Mouse (Mus musculus) CH12.LX (cell line): ENCODE data around the gene Gm572. TPM values are rescaled to one million over a fixed set of nuclear protein-coding genes. Genes with fewer than 3 reads are reported as not detected.

Source experiments
- DNase-seq: peaks from one replicate; pipeline ENCODE4 v3.0.0-alpha.2; 2013; ENCODE audit errors: extremely low read depth
- H3K27ac ChIP-seq: 2 replicates; pipeline ENCODE4 v1.5.1; 2012; ENCODE audit warnings: low read depth, mild to moderate bottlenecking, control low read depth, moderate library complexity; ENCODE audit not compliant: insufficient read depth
- H3K27me3 ChIP-seq: replicated peaks from 2 replicates; pipeline ENCODE3; 2012; ENCODE audit warnings: inconsistent platforms
- H3K36me3 ChIP-seq, 2 experiments: replicated peaks in 1 of 2; 2 replicates each; pipeline versions ENCODE3 to v1.6.1; 2012; ENCODE audit warnings: inconsistent platforms in 1 of 2, low read length in 1 of 2, mild to moderate bottlenecking in 1 of 2, mixed read lengths in 1 of 2, moderate library complexity in 1 of 2; ENCODE audit not compliant: control insufficient read depth in 1 of 2, insufficient read depth in 1 of 2
- H3K4me1 ChIP-seq, 2 experiments: 2 replicates each; pipeline ENCODE4 v1.6.1; 2012; ENCODE audit warnings: inconsistent platforms in 1 of 2, moderate library complexity in 1 of 2; ENCODE audit not compliant: insufficient read depth in 2 of 2, control insufficient read depth in 1 of 2
- H3K4me2 ChIP-seq: 2 replicates; pipeline ENCODE4 v1.6.1; 2012; ENCODE audit warnings: low read depth, mild to moderate bottlenecking, control low read depth; ENCODE audit not compliant: poor library complexity, insufficient read depth, severe bottlenecking
- H3K4me3 ChIP-seq, 3 experiments: fragments of 150-350 bp in 1 of 3; sonication (generic) in 1 of 3; replicated peaks in 1 of 3; 2 replicates each; pipeline versions ENCODE3 to v1.5.1; 2011 to 2012; ENCODE audit warnings: low read depth in 2 of 3, low read length in 2 of 3, mild to moderate bottlenecking in 2 of 3, moderate library complexity in 2 of 3, control low read depth in 1 of 3, improper control_type of control experiment in 1 of 3, inconsistent platforms in 1 of 3, mixed read lengths in 1 of 3; ENCODE audit not compliant: poor library complexity in 1 of 3
- H3K79me2 ChIP-seq: replicated peaks from 2 replicates; pipeline ENCODE4 v1.6.1; 2012; ENCODE audit warnings: mild to moderate bottlenecking, moderate library complexity; ENCODE audit not compliant: control insufficient read depth, poor library complexity, insufficient read depth, severe bottlenecking; ENCODE audit errors: extremely low read depth
- H3K9ac ChIP-seq: 2 replicates; pipeline ENCODE4 v1.6.1; 2012; ENCODE audit warnings: low read depth, mild to moderate bottlenecking, control low read depth, moderate library complexity; ENCODE audit not compliant: insufficient read depth
- H3K9me3 ChIP-seq: replicated peaks from 2 replicates; pipeline ENCODE3; 2012; ENCODE audit warnings: low read length, inconsistent platforms, mixed read lengths
- BHLHE40 ChIP-seq: IDR thresholded peaks from 2 replicates; pipeline ENCODE4 v1.6.1; 2011; ENCODE audit warnings: mild to moderate bottlenecking, low read depth, low read length, improper control_type of control experiment
- CHD2 ChIP-seq: IDR thresholded peaks from 2 replicates; pipeline ENCODE4 v1.6.1; 2011; ENCODE audit warnings: low read length, improper control_type of control experiment
- ELF1 ChIP-seq: IDR thresholded peaks from 2 replicates; pipeline ENCODE4 v1.6.1; 2014; ENCODE audit warnings: low read depth, mild to moderate bottlenecking, inconsistent platforms, low read length, improper control_type of control experiment
- MAFK ChIP-seq: IDR thresholded peaks from 2 replicates; pipeline ENCODE4 v1.6.1; 2011; ENCODE audit warnings: low read length, improper control_type of control experiment; ENCODE audit not compliant: insufficient replicate concordance
- MAZ ChIP-seq: IDR thresholded peaks from 2 replicates; pipeline ENCODE4 v1.6.1; 2012; ENCODE audit warnings: low read depth, mild to moderate bottlenecking, inconsistent platforms, low read length, improper control_type of control experiment, moderate library complexity
- MXI1 ChIP-seq: IDR thresholded peaks from 2 replicates; pipeline ENCODE4 v1.6.1; 2011; ENCODE audit warnings: mild to moderate bottlenecking, low read depth, low read length, improper control_type of control experiment
- NELFE ChIP-seq: IDR thresholded peaks from 2 replicates; pipeline ENCODE4 v1.6.1; 2011; ENCODE audit warnings: low read depth, low read length, improper control_type of control experiment
- NRF1 ChIP-seq: IDR thresholded peaks from 2 replicates; pipeline ENCODE4 v1.6.1; 2014; ENCODE audit warnings: low read depth, mild to moderate bottlenecking, inconsistent platforms, low read length, improper control_type of control experiment, moderate library complexity
- RCOR1 ChIP-seq: conservative IDR thresholded peaks from 2 replicates; pipeline ENCODE4 v1.6.1; 2012; ENCODE audit warnings: low read depth, mild to moderate bottlenecking, inconsistent platforms, low read length, improper control_type of control experiment
- TBP ChIP-seq: conservative IDR thresholded peaks from 2 replicates; pipeline ENCODE4 v1.6.1; 2011; ENCODE audit warnings: low read depth, low read length, improper control_type of control experiment
- ZKSCAN1 ChIP-seq: IDR thresholded peaks from 2 replicates; pipeline ENCODE4 v1.6.1; 2012; ENCODE audit warnings: low read depth, inconsistent platforms, low read length, improper control_type of control experiment, borderline replicate concordance
- dilution Hi-C: fragments of 300-500 bp; cut with MboI; formaldehyde crosslinking; loops from 2 replicates; pipeline ENCODE4 v1.14.3; 2020; ENCODE audit warnings: low sequenced_read_pairs; ENCODE audit not compliant: extremely low pct_unique_long_range_greater_than_20kb, extremely low pct_ligation_motif_present
- in situ Hi-C: fragments of 300-500 bp; cut with MboI; formaldehyde crosslinking; loops from 3 replicates; pipeline ENCODE4 v1.14.3; 2019; ENCODE audit warnings: low sequenced_read_pairs, low pct_ligation_motif_present, low pct_unique_long_range_greater_than_20kb, mixed read lengths
- polyA plus RNA-seq: library from polyadenylated mRNA; unstranded; fragments of >175 nt; gene quantifications from 2 replicates; pipeline ENCODE4 v1.2.1, GENCODE M21; 2012; ENCODE audit warnings: low read depth; ENCODE audit not compliant: insufficient read length
- total RNA-seq, 2 experiments: library from RNA; depleted of rRNA; stranded (reverse); fragments of 300-350 nt in 1 of 2; fragments of >200 nt in 1 of 2; gene quantifications; 2 replicates each; pipeline ENCODE4 v1.2.3; 2012 to 2014

Gm572 gene
- total and polyA plus RNA-seq, 3 experiments: not detected

- dilution Hi-C loops (no loop called here), in situ Hi-C loops (no loop called here)
- Histone ChIP-seq H3K4me3 (no peak overlapping the region), H3K36me3 (no peaks in the 10 kb centered on the region), H3K4me1 (peaks cover 5 to 23% of the 10 kb centered on the region in 2 experiments; a peak in 3 of 4 replicates), H3K9ac (no peak overlapping the region), H3K27me3 (no peaks in the 10 kb centered on the region), H3K79me2 (no peaks in the 10 kb centered on the region), H3K9me3 (no peaks in the 10 kb centered on the region), H3K4me2 (no peak overlapping the region), H3K27ac (no peak overlapping the region)
- no peak for DNase-seq
- TF ChIP-seq CHD2 (no peak), MAZ (no peak), TBP (no peak), MXI1 (no peak), ELF1 (no peak), ZKSCAN1 (no peak)
Observed at GRCm38 (mm10) chr4:148633395-148634061, 9.6 kb upstream of the Gm572 start.

DNA sequence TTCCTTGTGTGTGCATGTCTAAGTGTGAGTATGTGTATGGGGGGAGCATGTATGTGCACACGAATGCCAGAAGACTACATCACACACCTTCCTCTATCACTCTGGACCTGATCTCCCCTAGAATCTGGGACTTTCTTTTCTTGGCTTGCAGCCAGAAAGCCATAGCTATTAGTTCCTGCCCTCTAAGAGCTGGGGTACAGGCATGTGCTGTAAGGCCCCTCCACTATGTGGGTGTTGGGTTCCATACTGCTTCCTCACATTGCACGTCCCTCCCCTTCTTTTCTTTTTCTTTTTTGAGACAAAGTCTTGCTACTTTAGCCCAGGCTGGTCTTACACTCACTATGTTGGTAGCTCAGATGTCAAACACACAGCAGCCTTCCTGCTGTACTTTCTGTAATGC is 7.8 kb upstream of the Gm572 start:
- Histone ChIP-seq H3K9ac (no peak overlapping the region), H3K4me1 (peaks cover 5 to 26% of the 10 kb centered on the region in 2 experiments; a peak in 3 of 4 replicates), H3K36me3 (no peaks in the 10 kb centered on the region), H3K4me2 (no peak overlapping the region), H3K4me3 (no peak overlapping the region), H3K79me2 (no peaks in the 10 kb centered on the region), H3K27ac (no peak overlapping the region), H3K9me3 (no peaks in the 10 kb centered on the region), H3K27me3 (no peaks in the 10 kb centered on the region)
- DNase-seq: no peak
- dilution Hi-C loops: no loop called here
- TF ChIP-seq RCOR1: no peak
- no peak for TF ChIP-seq NELFE
- in situ Hi-C loops: no loop called here

GRCm38 (mm10) chr4:148638302-148638701 is 4.8 kb upstream of the Gm572 start:
- Histone ChIP-seq H3K4me2 (peak overlapping the region; percentile 21; the same call in 1 of the 2 replicates), H3K4me3 (no peak overlapping the region), H3K27me3 (no peaks in the 10 kb centered on the region), H3K4me1 (peaks cover 5 to 13% of the 10 kb centered on the region in 2 experiments; a peak in 3 of 4 replicates), H3K79me2 (no peaks in the 10 kb centered on the region), H3K36me3 (no peaks in the 10 kb centered on the region), H3K27ac (no peak overlapping the region), H3K9ac (no peak overlapping the region), H3K9me3 (no peaks in the 10 kb centered on the region)
- TF ChIP-seq MAFK (no peak), BHLHE40 (peak; percentile 52; the same call in 1 of the 2 replicates), NRF1 (0 out of 2 replicates have a peak, but pooled peaks have one; percentile 20)
- dilution Hi-C loops: no loop called here
- in situ Hi-C loops: no loop called here
- no peak for DNase-seq
